Mouse (Mus musculus): ENCODE data around the gene Adcy6.

Adcy6 gene

GRCm38 (mm10) chr15:98628589-98629254 lies 18.8 kb upstream of the Adcy6 start:
- DNase-seq, result no peak

DNA sequence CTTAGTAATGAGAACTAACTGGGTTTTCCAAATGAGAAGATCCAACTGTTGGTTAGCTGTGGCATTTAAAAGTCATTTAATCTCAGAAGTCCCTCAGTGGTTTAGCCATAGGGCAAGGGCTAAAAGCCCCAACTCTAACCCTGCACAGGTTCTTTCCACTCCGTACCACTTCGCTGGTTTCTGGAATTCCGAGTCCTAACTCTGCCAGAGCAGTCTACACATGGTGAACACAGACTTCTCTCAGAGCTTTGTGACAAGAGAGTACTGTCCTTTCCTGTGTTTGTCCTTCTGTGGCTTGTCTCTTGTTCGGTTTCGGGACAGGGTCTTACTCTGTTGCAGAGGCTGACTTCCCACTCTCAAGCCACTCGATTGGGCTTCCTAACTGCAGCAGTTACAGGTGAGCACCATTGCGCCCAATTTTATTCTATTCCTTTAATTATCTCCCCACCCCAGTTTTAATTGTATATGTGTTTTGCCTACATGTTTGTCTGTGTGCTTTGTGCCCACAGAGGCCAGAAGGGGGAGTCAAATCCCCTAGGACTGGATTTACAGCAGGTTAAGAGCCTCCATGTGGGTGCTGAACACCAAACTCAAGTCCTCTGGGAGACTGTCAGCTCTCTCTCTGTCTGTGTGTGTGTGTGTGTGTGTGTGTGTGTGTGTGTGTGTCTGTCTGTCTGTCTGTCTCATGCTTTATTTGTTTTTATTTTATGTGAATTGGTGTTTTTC lies 16.8 kb upstream of the Adcy6 start:
- DNase-seq, result no peak

- no peak for DNase-seq
Observed at GRCm38 (mm10) chr15:98626078-98626477, 16.2 kb upstream of the Adcy6 start.

GRCm38 (mm10) chr15:98623361-98623821 lies 13.5 kb upstream of the Adcy6 start:
- DNase-seq, result no peak

GRCm38 (mm10) chr15:98622721-98623120 lies 12.8 kb upstream of the Adcy6 start:
- no peak for DNase-seq

DNA sequence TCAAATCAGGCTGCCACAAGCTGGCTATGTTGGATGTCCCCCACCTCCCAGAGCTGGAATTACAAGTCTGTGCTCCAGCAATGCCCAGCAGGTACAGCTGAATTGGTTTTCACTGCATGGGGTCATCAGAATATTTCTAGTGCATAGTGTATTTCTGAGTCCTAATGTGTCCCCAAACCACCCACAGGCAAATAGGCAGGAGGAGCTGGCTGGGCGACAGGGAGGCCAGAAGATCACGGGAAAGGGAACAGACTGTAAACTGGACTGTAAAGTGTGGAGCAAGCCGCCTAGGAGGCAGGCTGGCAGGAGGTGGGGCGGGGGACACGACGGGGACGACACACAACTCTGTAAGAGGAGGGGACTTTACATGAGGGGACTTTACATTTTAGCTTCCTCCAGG lies 12.3 kb upstream of the Adcy6 start:
- no peak for DNase-seq

DNA sequence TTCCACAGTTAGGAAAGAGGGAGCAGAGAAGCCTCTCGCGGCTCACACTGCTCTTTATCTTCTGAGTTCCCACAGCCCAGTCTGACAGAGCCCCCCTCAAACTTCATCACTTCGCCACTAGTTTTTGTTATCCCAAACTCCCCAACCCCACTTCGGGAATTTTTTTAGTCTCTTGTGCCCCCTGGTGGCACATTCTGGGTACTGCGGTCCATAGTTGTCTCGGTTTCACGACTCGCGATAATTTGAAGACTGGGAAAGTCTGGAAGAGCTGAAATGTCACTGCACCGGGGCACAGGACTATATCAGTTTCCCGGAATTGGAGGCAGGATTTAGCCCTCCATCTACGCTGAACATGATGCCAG lies 7.3 kb upstream of the Adcy6 start:
- DNase-seq, result peak; percentile 53

DNA sequence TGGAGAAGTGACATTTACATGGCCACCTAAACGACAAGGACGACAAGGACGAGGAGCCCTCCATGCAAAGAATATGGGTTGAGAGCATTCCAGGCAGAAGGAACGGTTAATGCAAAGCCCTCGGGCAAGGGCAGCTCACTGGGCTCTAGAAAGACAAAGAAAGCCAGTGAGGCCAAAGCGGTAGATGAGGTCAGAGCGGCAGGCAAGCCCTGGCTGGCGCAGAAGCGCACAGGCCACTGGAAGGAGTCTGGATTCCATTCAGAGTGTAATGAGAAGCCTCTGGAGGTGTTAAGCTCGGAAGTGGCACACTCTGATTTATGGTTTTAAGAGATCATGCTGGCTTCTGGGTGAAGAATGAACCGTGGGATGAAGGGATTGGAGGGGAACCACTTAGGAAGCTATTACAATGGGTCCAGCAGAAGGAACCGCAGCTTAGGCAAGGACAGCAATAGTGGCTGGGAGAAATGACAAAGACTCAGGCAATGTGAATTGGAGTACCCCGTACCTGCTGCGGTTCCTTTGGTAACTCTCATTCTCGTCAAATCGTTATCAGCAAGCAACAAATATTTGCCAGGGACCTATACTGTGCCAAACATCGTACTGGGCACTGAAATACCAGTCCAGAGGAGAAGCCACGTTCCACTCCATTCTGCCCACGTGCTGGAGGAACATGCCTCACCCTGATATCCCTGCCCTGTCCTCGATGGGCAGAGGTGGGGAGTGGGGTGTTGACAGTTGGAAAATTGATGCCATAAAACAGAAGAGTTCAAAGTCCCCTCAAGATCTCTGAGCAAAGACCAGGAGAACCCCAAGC lies 6.7 kb upstream of the Adcy6 start:
- no peak for DNase-seq

DNA sequence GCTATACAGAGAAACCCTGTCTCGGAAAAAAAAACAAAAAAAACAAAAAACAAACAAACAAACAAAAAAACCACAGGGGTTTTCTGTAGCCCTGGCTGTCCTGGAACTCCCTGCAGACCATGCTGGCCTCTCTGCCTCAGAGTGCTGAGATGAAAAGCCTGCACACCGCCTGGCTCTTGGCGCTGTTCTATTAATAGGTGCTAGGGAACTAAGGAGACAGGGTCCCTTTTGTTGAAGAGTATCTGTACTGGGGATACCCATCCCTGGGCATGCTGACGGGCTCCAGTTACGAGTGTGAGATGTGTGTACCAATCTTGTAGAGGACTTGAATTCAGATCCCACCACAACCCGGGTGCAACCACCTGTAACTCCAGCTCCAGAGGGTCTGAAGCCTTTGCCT lies 5.9 kb upstream of the Adcy6 start:
- DNase-seq, result no peak

- DNase-seq, result no peak
Observed at GRCm38 (mm10) chr15:98614971-98615370, 5.1 kb upstream of the Adcy6 start.

DNA sequence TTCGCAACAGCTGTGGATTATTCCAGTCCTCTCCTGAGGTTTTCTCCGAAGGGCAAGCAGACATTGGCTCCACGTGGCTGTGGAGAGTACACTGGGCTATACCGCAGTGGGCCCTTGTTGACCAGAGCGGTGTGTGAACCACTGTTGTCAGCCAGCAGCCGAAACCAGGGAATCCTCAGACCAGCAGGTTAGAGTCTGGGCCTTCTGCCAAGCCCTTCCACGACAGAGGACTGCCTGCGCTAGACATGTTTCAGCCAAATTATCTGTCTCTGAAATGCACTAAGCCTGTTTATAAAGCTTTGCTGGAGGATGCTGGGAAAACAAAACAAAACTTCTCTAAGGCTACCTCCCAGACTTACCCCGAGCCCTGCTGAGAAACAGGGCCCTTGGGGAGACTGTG lies 4.7 kb upstream of the Adcy6 start:
- no peak for DNase-seq

- no peak for DNase-seq
Observed at GRCm38 (mm10) chr15:98612229-98612628, 2.4 kb upstream of the Adcy6 start.

DNA sequence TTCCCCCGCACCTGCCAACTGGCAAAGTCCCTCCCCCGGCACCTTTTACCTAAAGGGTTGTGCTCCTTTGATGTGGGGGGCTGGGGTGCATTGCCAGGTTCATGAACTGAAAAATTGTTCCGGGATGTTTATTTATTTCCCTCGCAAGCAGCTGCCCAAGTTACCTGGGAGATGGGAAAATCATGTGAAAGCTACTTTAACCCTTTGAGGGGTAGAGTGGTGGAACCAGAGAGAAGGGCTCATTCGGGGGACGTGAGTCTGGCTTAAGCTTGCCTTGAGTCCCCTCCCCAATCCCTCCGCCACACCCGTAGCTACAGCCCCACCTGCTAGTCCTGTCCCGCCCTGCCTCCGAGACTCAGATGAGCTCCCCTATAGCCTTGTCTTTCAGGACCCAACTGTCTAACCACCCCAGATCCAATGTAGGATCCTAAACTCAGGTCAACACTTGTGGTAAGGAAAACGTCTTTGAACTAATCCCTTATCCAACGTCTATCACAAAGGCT lies 306 bp upstream of the Adcy6 start:
- no peak for DNase-seq

GRCm38 (mm10) chr15:98608784-98609250 lies 1.1 kb downstream of the Adcy6 start:
- no peak for DNase-seq

GRCm38 (mm10) chr15:98608058-98608783 lies 1.7 kb downstream of the Adcy6 start:
- DNase-seq, result no peak

DNA sequence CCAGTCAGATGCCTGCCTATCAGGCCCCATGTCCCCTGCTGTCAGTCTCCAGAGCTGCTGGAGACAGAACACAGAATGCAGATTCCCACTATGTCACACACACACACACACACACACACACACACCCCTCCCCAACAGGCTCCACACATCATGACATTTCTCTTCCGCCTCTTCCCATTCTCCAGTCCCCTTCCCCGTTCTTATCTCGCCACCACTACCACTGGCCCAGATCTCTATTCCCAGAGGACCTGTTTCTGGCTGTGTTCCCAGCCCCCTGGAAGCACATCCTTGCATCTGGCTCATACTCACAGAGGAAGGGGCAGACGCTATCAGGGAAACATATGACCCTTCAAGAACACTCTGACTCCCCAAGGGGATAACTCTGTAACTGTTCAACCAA lies 2.3 kb downstream of the Adcy6 start:
- no peak for DNase-seq

GRCm38 (mm10) chr15:98606739-98607138 lies 3.1 kb downstream of the Adcy6 start:
- no peak for DNase-seq

DNA sequence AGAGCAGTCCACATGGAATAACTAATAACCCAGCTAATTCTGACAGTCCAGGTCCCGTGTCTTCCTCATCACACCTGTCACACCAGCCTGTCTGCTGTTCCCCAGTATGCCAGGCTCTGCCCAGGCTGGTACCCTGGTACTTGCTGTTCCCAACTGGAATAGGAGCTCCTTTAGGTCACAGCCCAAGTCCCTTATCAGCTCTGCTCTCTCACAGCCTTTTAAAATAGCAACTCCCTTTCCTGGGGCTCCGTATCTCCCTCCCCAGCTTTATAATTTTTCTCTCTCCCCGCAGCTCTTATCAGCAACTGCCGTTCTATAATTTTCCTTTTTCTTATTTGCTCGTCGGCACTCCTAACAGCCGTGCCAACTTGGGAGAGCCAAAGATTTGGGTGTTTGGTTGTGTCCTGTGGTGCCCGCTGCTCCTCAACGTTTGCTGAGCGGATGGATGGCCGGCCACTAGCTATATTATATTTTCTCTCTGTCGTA lies 3.8 kb downstream of the Adcy6 start:
- DNase-seq, result no peak

GRCm38 (mm10) chr15:98604041-98604575 lies 5.8 kb downstream of the Adcy6 start:
- no peak for DNase-seq

DNA sequence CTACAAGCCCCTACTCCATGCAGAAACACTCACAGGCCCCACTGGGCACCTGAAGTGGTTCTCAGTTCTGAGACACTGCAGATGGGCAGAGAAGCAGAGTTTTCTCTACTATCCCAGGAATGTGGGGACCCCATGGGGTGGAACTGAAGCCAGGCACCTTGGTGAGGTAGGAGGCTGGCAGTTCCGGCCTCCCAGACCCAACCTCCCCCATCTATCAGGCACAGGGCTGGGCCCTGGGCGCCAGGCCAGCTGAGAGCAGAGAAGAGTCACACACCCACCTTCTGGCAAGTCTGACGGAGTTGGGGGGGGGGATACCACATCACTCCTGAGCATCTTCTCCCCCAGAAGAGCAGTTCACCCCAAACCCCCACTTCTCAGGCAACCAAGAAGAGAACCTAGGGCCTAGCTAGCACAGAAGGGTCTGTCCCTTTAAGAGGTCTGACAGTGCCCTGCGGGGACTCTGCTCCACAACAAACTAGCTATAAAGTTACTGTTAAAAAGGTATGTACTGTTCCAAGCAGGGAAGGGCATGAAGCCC lies 6.9 kb downstream of the Adcy6 start:
- no peak for DNase-seq

GRCm38 (mm10) chr15:98602191-98602881 lies 7.5 kb downstream of the Adcy6 start:
- DNase-seq, result no peak

- DNase-seq, result no peak
Observed at GRCm38 (mm10) chr15:98601832-98602190, 8.1 kb downstream of the Adcy6 start.
